Mouse (Mus musculus): ENCODE results near the gene Cntn4.

GRCm38 (mm10) chr6:106646945-106647344 lies 969.5 kb downstream of the Cntn4 start:
- no peak for TF ChIP-seq CTCF (conservative IDR thresholded peaks at IDR 0.05; ENCODE audit: insufficient read depth, insufficient read length, low read depth, low read length)
- no peak for TF ChIP-seq POLR2A (IDR thresholded peaks at IDR 0.05; ENCODE audit: low read depth, low read length)
